ENCODE assay signal across 35 mouse cellular contexts in the genomic region with DNA sequence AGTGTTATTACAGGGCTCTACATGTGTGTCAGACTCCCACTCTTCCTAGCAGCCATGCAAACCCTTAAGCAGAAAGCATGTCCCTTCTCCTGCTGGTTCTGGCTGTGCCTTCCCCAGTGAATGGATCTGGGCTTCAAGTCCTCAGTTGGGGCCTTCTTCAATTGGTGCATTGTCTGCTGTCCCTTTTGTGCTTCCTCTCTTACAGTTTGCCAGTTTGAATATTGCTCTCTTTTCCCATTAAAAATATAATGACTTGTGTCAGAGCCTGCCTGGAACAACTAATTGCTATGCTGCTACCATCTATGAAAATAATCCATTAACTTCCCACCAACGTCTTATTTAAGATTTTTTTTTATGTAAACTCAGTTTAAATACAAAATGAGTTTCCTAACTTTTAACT.
"Had no signal": no experiment of that assay in that cellular context is flagged by ENCODE, and none has a peak within 500 bp of the region (broad histone marks: within the 10 kb centered on the region; RNA-seq: fewer than 3 reads in every experiment).

No protein-coding gene starts in this region.

- H3K27me3 ChIP-seq: heart, embryonic 12.5 days; heart, embryonic 13.5 days; heart, embryonic 15.5 days; hindbrain, embryonic 12.5 days; hindbrain, embryonic 13.5 days; hindbrain, embryonic 15.5 days; intestine, embryonic 15.5 days; kidney, embryonic 15.5 days had no signal

- H3K4me2 ChIP-seq: heart, embryonic 11.5 days; heart, embryonic 12.5 days; heart, embryonic 13.5 days; heart, embryonic 15.5 days; hindbrain, embryonic 12.5 days; hindbrain, embryonic 13.5 days; hindbrain, embryonic 14.5 days; hindbrain, embryonic 15.5 days; intestine, embryonic 15.5 days; kidney, embryonic 15.5 days had no signal

- DNase-seq: heart, postnatal 10 days; heart, postnatal 14 days; heart, postnatal 36 days; heart, postnatal 4 days; kidney, adult 11 months; kidney, adult 18-20 months; kidney, adult 2 months; kidney, adult 8-10 months; kidney, adult 9 months; kidney, postnatal 10 days; kidney, postnatal 14 days; kidney, postnatal 25 days; kidney, postnatal 36 days; kidney, postnatal 4 days; layer of hippocampus, adult 9-11 months; layer of hippocampus, postnatal 36 days had no signal

- H3K9ac ChIP-seq: heart, embryonic 12.5 days; heart, embryonic 13.5 days; heart, embryonic 15.5 days; hindbrain, embryonic 12.5 days; hindbrain, embryonic 13.5 days; hindbrain, embryonic 14.5 days; hindbrain, embryonic 15.5 days; intestine, embryonic 15.5 days; kidney, embryonic 15.5 days had no signal

- H3K27ac ChIP-seq: heart, embryonic 13.5 days; heart, embryonic 15.5 days; hindbrain, embryonic 10.5 days; hindbrain, embryonic 12.5 days; hindbrain, embryonic 13.5 days; hindbrain, embryonic 14.5 days; hindbrain, embryonic 15.5 days; hindbrain, postnatal 0 days; intestine, embryonic 15.5 days; kidney, embryonic 15.5 days; kidney, postnatal 0 days; layer of hippocampus, adult 2 months; left cerebral cortex, adult 2 months had no signal

- H3K4me1 ChIP-seq: heart, embryonic 12.5 days; heart, embryonic 13.5 days; heart, embryonic 15.5 days; hindbrain, embryonic 10.5 days; hindbrain, embryonic 12.5 days; hindbrain, embryonic 13.5 days; hindbrain, embryonic 15.5 days; intestine, embryonic 15.5 days; kidney, embryonic 15.5 days had no signal

- H3K4me3 ChIP-seq: heart, embryonic 12.5 days; heart, embryonic 13.5 days; heart, embryonic 15.5 days; hindbrain, embryonic 10.5 days; hindbrain, embryonic 12.5 days; hindbrain, embryonic 13.5 days; hindbrain, embryonic 15.5 days; intestine, embryonic 15.5 days; kidney, embryonic 15.5 days; layer of hippocampus, adult 2 months; left cerebral cortex, adult 2 months had no signal

- H3K36me3 ChIP-seq: heart, embryonic 12.5 days; heart, embryonic 13.5 days; heart, embryonic 15.5 days; hindbrain, embryonic 10.5 days; hindbrain, embryonic 12.5 days; hindbrain, embryonic 13.5 days; hindbrain, embryonic 15.5 days; intestine, embryonic 15.5 days; kidney, embryonic 15.5 days had no signal

- H3K9me3 ChIP-seq: heart, embryonic 12.5 days; heart, embryonic 13.5 days; heart, embryonic 15.5 days; hindbrain, embryonic 10.5 days; hindbrain, embryonic 12.5 days; hindbrain, embryonic 13.5 days; hindbrain, embryonic 15.5 days; intestine, embryonic 15.5 days; kidney, embryonic 15.5 days had no signal

- ATAC-seq: hindbrain, embryonic 16.5 days; hindbrain, postnatal 0 days; inflammation-experienced regulatory T-cells, adult 6 months; intestine, embryonic 15.5 days; intestine, embryonic 16.5 days; intestine, postnatal 0 days had no signal
